Mouse (Mus musculus) heart, embryonic 11.5 days (tissue): ENCODE measurements around the gene 1700123O20Rik. TPM values are rescaled to one million over a fixed set of nuclear protein-coding genes. Genes with fewer than 3 reads are reported as not detected.

Source experiments
- ATAC-seq: fragments of 200-750 bp; cut with Nextera tagmentation; replicated peaks from 2 replicates; pipeline ENCODE4 v1.8.0; 2017; ENCODE audit warnings: moderate library complexity; ENCODE audit not compliant: insufficient number of reproducible peaks, low FRiP score, low TSS enrichment
- H3K27ac ChIP-seq: fragments of 300-500 bp; sonication (generic); 2 replicates; pipeline ENCODE4 v1.5.1; 2014; ENCODE audit warnings: mild to moderate bottlenecking, low read depth, low read length
- H3K27me3 ChIP-seq: fragments of 300-500 bp; sonication (generic); 2 replicates; pipeline ENCODE4 v1.6.1; 2014; ENCODE audit warnings: mild to moderate bottlenecking, low read length, mixed read lengths; ENCODE audit not compliant: control insufficient read depth, insufficient read depth
- H3K36me3 ChIP-seq: fragments of 300-500 bp; sonication (generic); 2 replicates; pipeline ENCODE4 v1.6.1; 2014; ENCODE audit warnings: mild to moderate bottlenecking, low read length, moderate library complexity, mixed read lengths; ENCODE audit not compliant: control insufficient read depth, insufficient read depth
- H3K4me1 ChIP-seq: fragments of 300-500 bp; sonication (generic); 2 replicates; pipeline ENCODE4 v1.6.1; 2014; ENCODE audit warnings: low read length; ENCODE audit not compliant: control insufficient read depth, insufficient read depth
- H3K4me2 ChIP-seq: fragments of 300-500 bp; sonication (generic); 2 replicates; pipeline ENCODE4 v1.6.1; 2014; ENCODE audit warnings: mild to moderate bottlenecking, moderate library complexity
- H3K4me3 ChIP-seq: fragments of 300-500 bp; sonication (generic); 2 replicates; pipeline ENCODE4 v1.5.1; 2014; ENCODE audit warnings: low read depth, low read length
- H3K9ac ChIP-seq: fragments of 300-500 bp; sonication (generic); 2 replicates; pipeline ENCODE4 v1.6.1; 2014; ENCODE audit warnings: mild to moderate bottlenecking, low read depth, low read length, moderate library complexity
- H3K9me3 ChIP-seq: fragments of 300-500 bp; sonication (generic); replicated peaks from 2 replicates; pipeline ENCODE4 v1.6.1; 2016; ENCODE audit warnings: low read length; ENCODE audit not compliant: control insufficient read depth
- WGBS: fragments of 180-500 bp; shearing (Covaris S2); extraction: QIAGEN DNeasy Blood & Tissue Kit; methylation state at CpG from one replicate; pipeline ENCODE4 v1.1.7; 2014; ENCODE audit not compliant: insufficient replicate concordance; 5-methylcytosine and 5-hydroxymethylcytosine counted together
- polyA plus RNA-seq: library from polyadenylated mRNA; unstranded; fragments of >200 nt; fragmentation: Nextera tagmentation; extraction: Ambion mirVana; gene quantifications from 2 replicates; pipeline ENCODE4 v1.2.1, GENCODE M21; 2014

Gene 1700123O20Rik
- polyA plus RNA-seq, 1 experiment from 2014 or later, result 60.8 TPM

- 87% methylated on average over 11 of the region's 11 CpGs for WGBS
- ATAC-seq, result no peak
- no peaks in the 10 kb centered on the region for H3K4me1 ChIP-seq
Measured at GRCm38 (mm10) chr14:54720041-54720440, 34.0 kb downstream of the 1700123O20Rik start.

GRCm38 (mm10) chr14:54720654-54721350 lies 34.8 kb downstream of the 1700123O20Rik start:
- ATAC-seq, result no peak
- no peaks in the 10 kb centered on the region for H3K36me3 ChIP-seq
- no peaks in the 10 kb centered on the region for H3K27me3 ChIP-seq
- H3K4me3 ChIP-seq, result no peak overlapping the region
- H3K4me1 ChIP-seq, result no peaks in the 10 kb centered on the region
- H3K9me3 ChIP-seq, result no peaks in the 10 kb centered on the region
- H3K9ac ChIP-seq, result no peak overlapping the region
- 85% methylated on average over 7 of the region's 7 CpGs for WGBS
- H3K4me2 ChIP-seq, result no peak overlapping the region
- no peak overlapping the region for H3K27ac ChIP-seq

More at GRCm38 (mm10) chr14:54720041-54720440, 34.0 kb downstream of the 1700123O20Rik start:
- Histone ChIP-seq H3K36me3 (no peaks in the 10 kb centered on the region), H3K9ac (no peak overlapping the region), H3K27ac (no peak overlapping the region), H3K27me3 (no peaks in the 10 kb centered on the region), H3K4me3 (no peak overlapping the region), H3K9me3 (no peaks in the 10 kb centered on the region), H3K4me2 (no peak overlapping the region)

- no peak overlapping the region for H3K27ac ChIP-seq
- no peaks in the 10 kb centered on the region for H3K27me3 ChIP-seq
- no peaks in the 10 kb centered on the region for H3K4me1 ChIP-seq
- no peak overlapping the region for H3K4me2 ChIP-seq
- H3K36me3 ChIP-seq, result no peaks in the 10 kb centered on the region
- WGBS, result 76% methylated on average over 10 of the region's 10 CpGs
- H3K9me3 ChIP-seq, result no peaks in the 10 kb centered on the region
- no peak for ATAC-seq
- H3K4me3 ChIP-seq, result no peak overlapping the region
- H3K9ac ChIP-seq, result no peak overlapping the region
Measured at GRCm38 (mm10) chr14:54721711-54722110, 35.7 kb downstream of the 1700123O20Rik start.

- 55% methylated on average over 6 of the region's 6 CpGs for WGBS
- Histone ChIP-seq H3K9ac (no peak overlapping the region), H3K4me1 (no peaks in the 10 kb centered on the region), H3K27ac (no peak overlapping the region), H3K27me3 (no peaks in the 10 kb centered on the region), H3K36me3 (no peaks in the 10 kb centered on the region), H3K4me3 (no peak overlapping the region), H3K4me2 (no peak overlapping the region), H3K9me3 (no peaks in the 10 kb centered on the region)
- no peak for ATAC-seq
Measured at GRCm38 (mm10) chr14:54724049-54724448, 38.0 kb downstream of the 1700123O20Rik start.

GRCm38 (mm10) chr14:54727565-54727964 lies 41.5 kb downstream of the 1700123O20Rik start:
- Histone ChIP-seq H3K27ac (no peak overlapping the region), H3K9ac (no peak overlapping the region), H3K4me1 (no peaks in the 10 kb centered on the region), H3K4me2 (no peak overlapping the region), H3K9me3 (no peaks in the 10 kb centered on the region), H3K27me3 (no peaks in the 10 kb centered on the region), H3K36me3 (no peaks in the 10 kb centered on the region), H3K4me3 (no peak overlapping the region)
- no peak for ATAC-seq
- WGBS, result 63% methylated on average over 5 of the region's 5 CpGs

GRCm38 (mm10) chr14:54728823-54729653 lies 43.0 kb downstream of the 1700123O20Rik start:
- no peak for ATAC-seq
- Histone ChIP-seq H3K4me3 (no peak overlapping the region), H3K27ac (no peak overlapping the region), H3K4me1 (no peaks in the 10 kb centered on the region), H3K4me2 (no peak overlapping the region), H3K27me3 (no peaks in the 10 kb centered on the region), H3K36me3 (no peaks in the 10 kb centered on the region), H3K9me3 (no peaks in the 10 kb centered on the region), H3K9ac (no peak overlapping the region)
- WGBS, result 71% methylated on average over 13 of the region's 13 CpGs

GRCm38 (mm10) chr14:54730305-54730704 lies 44.3 kb downstream of the 1700123O20Rik start:
- Histone ChIP-seq H3K36me3 (no peaks in the 10 kb centered on the region), H3K9me3 (no peaks in the 10 kb centered on the region), H3K9ac (no peak overlapping the region), H3K4me3 (no peak overlapping the region), H3K4me2 (no peak overlapping the region), H3K27ac (no peak overlapping the region), H3K4me1 (no peaks in the 10 kb centered on the region), H3K27me3 (no peaks in the 10 kb centered on the region)
- no peak for ATAC-seq
- WGBS, result 84% methylated on average over 6 of the region's 6 CpGs

GRCm38 (mm10) chr14:54732206-54732605 lies 46.2 kb downstream of the 1700123O20Rik start:
- Histone ChIP-seq H3K27ac (no peak overlapping the region), H3K36me3 (no peaks in the 10 kb centered on the region), H3K27me3 (no peaks in the 10 kb centered on the region), H3K9ac (no peak overlapping the region), H3K9me3 (no peaks in the 10 kb centered on the region), H3K4me1 (peaks cover 7% of the 10 kb centered on the region), H3K4me2 (no peak overlapping the region), H3K4me3 (no peak overlapping the region)
- no peak for ATAC-seq
- WGBS, result 78% methylated on average over 8 of the region's 8 CpGs
